Mouse (Mus musculus) hindbrain, embryonic 12.5 days (tissue): ENCODE measurements at regions not wholly inside any gene's neighbourhood (a gene's known extent, or its start where the extent isn't known, plus 50 kb on each side); places are given as distances from the start of the nearest gene placed in this dataset.

Source experiments
- ATAC-seq: fragments of 200-750 bp; cut with Nextera tagmentation; 2 replicates; pipeline ENCODE4 v1.8.0; 2017; ENCODE audit warnings: moderate TSS enrichment; ENCODE audit not compliant: low FRiP score
- H3K27ac ChIP-seq: fragments of 300-500 bp; sonication (generic); 2 replicates; pipeline ENCODE4 v1.5.1; 2016; ENCODE audit warnings: mild to moderate bottlenecking
- H3K27me3 ChIP-seq: fragments of 300-500 bp; sonication (generic); 2 replicates; pipeline ENCODE4 v1.6.1; 2016; ENCODE audit warnings: mild to moderate bottlenecking
- H3K36me3 ChIP-seq: fragments of 300-500 bp; sonication (generic); 2 replicates; pipeline ENCODE4 v1.6.1; 2016; ENCODE audit warnings: mild to moderate bottlenecking
- H3K4me1 ChIP-seq: fragments of 300-500 bp; sonication (generic); 2 replicates; pipeline ENCODE4 v1.6.1; 2016
- H3K4me2 ChIP-seq: fragments of 300-500 bp; sonication (generic); replicated peaks from 2 replicates; pipeline ENCODE4 v1.6.1; 2016; ENCODE audit warnings: mild to moderate bottlenecking
- H3K4me3 ChIP-seq: fragments of 300-500 bp; sonication (generic); 2 replicates; pipeline ENCODE4 v1.5.1; 2016; ENCODE audit warnings: mild to moderate bottlenecking
- H3K9ac ChIP-seq: fragments of 300-500 bp; sonication (generic); 2 replicates; pipeline ENCODE4 v1.6.1; 2016; ENCODE audit warnings: mild to moderate bottlenecking, moderate library complexity
- H3K9me3 ChIP-seq: fragments of 300-500 bp; sonication (generic); replicated peaks from 2 replicates; pipeline ENCODE4 v1.6.1; 2016; ENCODE audit warnings: mild to moderate bottlenecking
- WGBS: fragments of 180-500 bp; shearing (Covaris S2); methylation state at CpG from one replicate; pipeline ENCODE4 v1.1.7; 2016; 5-methylcytosine and 5-hydroxymethylcytosine counted together

DNA sequence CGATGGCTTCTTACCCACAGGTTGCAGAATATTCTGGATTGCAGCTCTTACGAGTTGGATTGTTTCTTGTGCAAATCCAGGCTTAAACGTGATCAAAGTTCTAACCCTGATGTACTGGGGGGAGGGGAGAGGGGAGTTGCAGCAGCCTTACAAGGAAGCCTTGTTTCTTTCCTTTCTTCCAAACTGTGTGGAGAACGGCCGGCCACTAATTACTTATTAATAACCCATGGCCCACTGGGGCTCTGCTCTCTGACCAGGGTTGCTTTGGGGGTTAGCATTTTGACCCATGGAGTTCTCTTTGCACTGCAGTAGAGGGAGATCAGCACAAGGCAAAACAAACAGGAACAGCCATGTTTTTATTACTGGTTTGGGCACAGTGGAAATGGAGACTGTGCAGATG lies 199.2 kb downstream of the Fam169b start:
- Histone ChIP-seq H3K9ac (no peak overlapping the region), H3K27ac (no peak overlapping the region), H3K9me3 (no peaks in the 10 kb centered on the region), H3K4me3 (no peak overlapping the region), H3K4me1 (peaks cover 4% of the 10 kb centered on the region), H3K36me3 (no peaks in the 10 kb centered on the region), H3K27me3 (no peaks in the 10 kb centered on the region), H3K4me2 (no peak overlapping the region)
- ATAC-seq, result no peak
- WGBS, result 32% methylated on average over 5 of the region's 5 CpGs

GRCm38 (mm10) chr7:68470983-68471382 lies 197.3 kb downstream of the Fam169b start:
- Histone ChIP-seq H3K4me2 (no peak overlapping the region), H3K9me3 (no peaks in the 10 kb centered on the region), H3K4me3 (no peak overlapping the region), H3K9ac (no peak overlapping the region), H3K36me3 (no peaks in the 10 kb centered on the region), H3K4me1 (peaks cover 4% of the 10 kb centered on the region), H3K27ac (no peak overlapping the region), H3K27me3 (no peaks in the 10 kb centered on the region)
- 57% methylated on average over 11 of the region's 11 CpGs for WGBS
- ATAC-seq, result no peak

DNA sequence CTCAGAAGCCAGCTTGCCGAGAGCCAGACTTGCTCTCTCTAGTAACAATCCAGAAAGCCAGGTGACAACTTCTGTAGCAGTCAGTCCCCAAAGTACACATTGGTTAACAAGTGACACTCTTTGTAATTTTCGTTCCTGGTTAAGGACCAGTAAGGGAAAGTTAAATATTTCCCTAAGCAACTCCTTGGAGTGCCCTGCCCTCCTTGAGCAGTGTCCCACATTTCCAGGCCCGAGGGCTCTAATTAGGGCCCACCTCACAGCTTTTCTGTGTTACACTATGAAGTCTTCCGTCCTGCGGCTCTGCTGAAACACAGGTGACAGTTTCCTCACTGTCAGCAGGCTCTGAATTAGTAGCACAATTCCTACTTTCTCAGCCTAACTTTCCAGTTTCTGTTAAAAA lies 194.9 kb downstream of the Fam169b start:
- H3K36me3 ChIP-seq, result no peaks in the 10 kb centered on the region
- peaks cover 4% of the 10 kb centered on the region for H3K4me1 ChIP-seq
- no peak overlapping the region for H3K4me2 ChIP-seq
- no peak overlapping the region for H3K9ac ChIP-seq
- no peaks in the 10 kb centered on the region for H3K27me3 ChIP-seq
- no peak for ATAC-seq
- WGBS, result 83% methylated on average over 5 of the region's 5 CpGs
- no peak overlapping the region for H3K27ac ChIP-seq
- no peak overlapping the region for H3K4me3 ChIP-seq
- no peaks in the 10 kb centered on the region for H3K9me3 ChIP-seq

GRCm38 (mm10) chr7:68457842-68458241 lies 184.2 kb downstream of the Fam169b start:
- Histone ChIP-seq H3K9me3 (no peaks in the 10 kb centered on the region), H3K9ac (no peak overlapping the region), H3K4me3 (no peak overlapping the region), H3K4me2 (no peak overlapping the region), H3K27ac (no peak overlapping the region), H3K36me3 (no peaks in the 10 kb centered on the region), H3K4me1 (no peaks in the 10 kb centered on the region), H3K27me3 (no peaks in the 10 kb centered on the region)
- ATAC-seq, result no peak
- WGBS, result 94% methylated on average over 1 of the region's 1 CpGs

GRCm38 (mm10) chr7:68455451-68455850 lies 181.8 kb downstream of the Fam169b start:
- WGBS, result 41% methylated on average over 5 of the region's 5 CpGs
- Histone ChIP-seq H3K9ac (no peak overlapping the region), H3K27me3 (no peaks in the 10 kb centered on the region), H3K27ac (no peak overlapping the region), H3K9me3 (no peaks in the 10 kb centered on the region), H3K4me1 (no peaks in the 10 kb centered on the region), H3K4me2 (no peak overlapping the region), H3K4me3 (no peak overlapping the region), H3K36me3 (no peaks in the 10 kb centered on the region)
- ATAC-seq, result no peak

GRCm38 (mm10) chr7:68453028-68453692 lies 179.5 kb downstream of the Fam169b start:
- Histone ChIP-seq H3K9me3 (no peaks in the 10 kb centered on the region), H3K27me3 (no peaks in the 10 kb centered on the region), H3K4me2 (no peak overlapping the region), H3K9ac (no peak overlapping the region), H3K4me1 (no peaks in the 10 kb centered on the region), H3K36me3 (no peaks in the 10 kb centered on the region), H3K27ac (no peak overlapping the region), H3K4me3 (no peak overlapping the region)
- WGBS, result 79% methylated on average over 8 of the region's 8 CpGs
- no peak for ATAC-seq

GRCm38 (mm10) chr7:68444426-68445095 lies 170.9 kb downstream of the Fam169b start:
- ATAC-seq, result no peak
- Histone ChIP-seq H3K9ac (no peak overlapping the region), H3K36me3 (no peaks in the 10 kb centered on the region), H3K27ac (no peak overlapping the region), H3K9me3 (no peaks in the 10 kb centered on the region), H3K4me1 (peaks cover 13% of the 10 kb centered on the region; the same call in 1 of the 2 replicates), H3K4me2 (no peak overlapping the region), H3K27me3 (no peaks in the 10 kb centered on the region), H3K4me3 (no peak overlapping the region)
- WGBS, result 77% methylated on average over 11 of the region's 11 CpGs

GRCm38 (mm10) chr7:68440661-68441150 lies 167.1 kb downstream of the Fam169b start:
- 0 out of 2 replicates have a peak overlapping the region, but pooled peaks have one; percentile 1 for H3K4me2 ChIP-seq

DNA sequence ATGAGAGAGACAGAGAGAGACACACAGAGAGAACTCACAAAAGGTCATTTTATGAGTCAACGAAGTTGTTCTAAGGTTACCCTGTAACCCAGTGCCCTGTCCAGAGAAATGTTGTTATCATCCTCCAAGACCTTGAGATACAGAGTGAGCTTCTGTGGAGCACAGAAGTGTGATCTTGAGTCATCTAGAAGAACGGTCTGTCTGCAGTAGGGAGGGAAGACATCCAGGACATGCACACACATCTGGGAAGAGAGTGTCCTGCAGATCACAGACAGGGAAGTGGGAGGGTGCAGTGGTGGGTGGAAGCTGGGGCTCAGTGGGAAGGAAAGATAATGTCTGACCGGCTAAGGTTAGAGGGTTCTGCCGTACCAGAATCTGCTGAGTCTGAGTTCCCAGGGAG lies 155.3 kb downstream of the Fam169b start:
- Histone ChIP-seq H3K9ac (no peak overlapping the region), H3K9me3 (no peaks in the 10 kb centered on the region), H3K4me3 (no peak overlapping the region), H3K36me3 (no peaks in the 10 kb centered on the region), H3K4me2 (no peak overlapping the region), H3K27ac (no peak overlapping the region), H3K27me3 (no peaks in the 10 kb centered on the region), H3K4me1 (no peaks in the 10 kb centered on the region)
- WGBS, result 72% methylated on average over 4 of the region's 4 CpGs
- ATAC-seq, result no peak

More at GRCm38 (mm10) chr7:68440661-68441150, 167.1 kb downstream of the Fam169b start:
- Histone ChIP-seq H3K9me3 (no peaks in the 10 kb centered on the region), H3K9ac (no peak overlapping the region), H3K4me3 (no peak overlapping the region), H3K27me3 (no peaks in the 10 kb centered on the region; the same call in 1 of the 2 replicates), H3K4me1 (peaks cover 13% of the 10 kb centered on the region; the same call in 1 of the 2 replicates), H3K36me3 (no peaks in the 10 kb centered on the region), H3K27ac (peak overlapping the region; percentile 55)
- WGBS, result 14% methylated on average over 11 of the region's 11 CpGs
- ATAC-seq, result peak; percentile 74

DNA sequence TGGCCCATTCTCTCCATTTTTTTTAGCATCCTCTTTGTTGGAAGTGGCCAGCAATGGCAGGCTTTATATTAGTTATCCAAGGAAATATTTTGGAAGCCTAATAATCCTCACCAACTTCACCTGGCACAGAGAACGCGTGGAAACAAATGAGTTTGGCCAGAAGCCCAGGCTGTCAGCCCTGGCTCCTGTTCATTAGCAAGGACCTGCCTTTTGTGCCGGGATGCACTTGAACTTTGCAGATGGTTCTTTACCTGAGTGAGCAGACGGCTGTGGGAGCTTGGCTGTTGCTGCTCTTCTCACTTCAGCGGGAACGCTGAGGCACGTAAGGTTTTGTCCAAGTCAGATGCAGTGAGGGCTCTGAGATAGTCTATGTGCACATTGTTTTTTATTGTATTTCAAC lies 142.3 kb downstream of the Fam169b start:
- ATAC-seq, result no peak
- H3K36me3 ChIP-seq, result no peaks in the 10 kb centered on the region
- no peaks in the 10 kb centered on the region for H3K27me3 ChIP-seq
- WGBS, result 91% methylated on average over 7 of the region's 7 CpGs
- H3K9me3 ChIP-seq, result no peaks in the 10 kb centered on the region
- no peak overlapping the region for H3K27ac ChIP-seq
- H3K4me1 ChIP-seq, result no peaks in the 10 kb centered on the region
- H3K9ac ChIP-seq, result no peak overlapping the region
- no peak overlapping the region for H3K4me3 ChIP-seq
- H3K4me2 ChIP-seq, result no peak overlapping the region

DNA sequence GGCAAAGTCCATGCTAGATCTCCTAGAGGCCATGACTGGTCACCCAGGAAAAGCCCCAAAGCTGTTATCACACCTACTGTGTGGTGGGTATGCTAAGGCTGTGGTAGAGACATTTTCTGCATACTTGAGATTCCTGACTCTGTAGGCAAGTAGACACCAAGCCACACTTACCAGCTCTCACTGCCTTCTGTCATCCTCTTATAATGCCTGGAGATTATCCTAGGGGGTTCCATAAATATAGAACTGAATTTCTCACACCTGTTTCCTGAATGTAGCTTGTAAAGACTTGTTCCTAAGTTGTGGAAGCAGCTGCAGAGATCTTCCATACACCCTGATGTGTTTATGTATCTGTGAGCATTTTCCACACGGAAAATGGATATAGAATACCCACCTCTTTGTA lies 139.1 kb downstream of the Fam169b start:
- H3K9me3 ChIP-seq, result no peaks in the 10 kb centered on the region
- H3K27ac ChIP-seq, result no peak overlapping the region
- H3K4me1 ChIP-seq, result no peaks in the 10 kb centered on the region
- no peak overlapping the region for H3K9ac ChIP-seq
- no peaks in the 10 kb centered on the region; the same call in 1 of the 2 replicates for H3K27me3 ChIP-seq
- H3K36me3 ChIP-seq, result no peaks in the 10 kb centered on the region
- no peak overlapping the region for H3K4me3 ChIP-seq
- H3K4me2 ChIP-seq, result no peak overlapping the region
- ATAC-seq, result no peak
- 73% methylated on average over 1 of the region's 1 CpGs for WGBS
